Mouse (Mus musculus) mature B cell (primary cell): Measurements from ENCODE around the gene Cp.
"Not testable (repeated sequence)": the region's sequence is repeated elsewhere in the genome, so short reads cannot be mapped to it uniquely, and the experiment has no call there.

Source experiments
- in situ Hi-C: fragments of 300-500 bp; cut with MboI; formaldehyde crosslinking; loops from 2 replicates; pipeline ENCODE4 v1.14.3; 2019

The Cp gene

DNA sequence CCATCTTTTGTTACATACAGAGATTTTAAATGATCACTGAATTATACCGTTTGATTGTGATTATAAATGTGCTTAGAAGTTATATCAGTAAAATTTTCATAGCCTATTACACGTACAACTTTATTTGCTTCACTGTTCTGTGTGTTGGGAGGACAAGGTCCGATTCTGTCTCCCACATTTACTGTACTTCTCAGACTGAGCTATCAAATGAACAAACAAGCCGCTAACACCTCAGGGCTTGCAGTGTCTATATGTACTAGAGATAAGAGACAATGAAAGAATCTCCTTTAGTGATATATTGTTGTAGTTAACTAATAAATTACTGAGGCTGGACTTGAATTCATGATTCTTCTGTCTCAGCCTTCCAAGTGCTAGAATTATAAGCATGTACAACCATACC, 50.4 kb downstream of the Cp start:
- in situ Hi-C loops, result no loop called here

DNA sequence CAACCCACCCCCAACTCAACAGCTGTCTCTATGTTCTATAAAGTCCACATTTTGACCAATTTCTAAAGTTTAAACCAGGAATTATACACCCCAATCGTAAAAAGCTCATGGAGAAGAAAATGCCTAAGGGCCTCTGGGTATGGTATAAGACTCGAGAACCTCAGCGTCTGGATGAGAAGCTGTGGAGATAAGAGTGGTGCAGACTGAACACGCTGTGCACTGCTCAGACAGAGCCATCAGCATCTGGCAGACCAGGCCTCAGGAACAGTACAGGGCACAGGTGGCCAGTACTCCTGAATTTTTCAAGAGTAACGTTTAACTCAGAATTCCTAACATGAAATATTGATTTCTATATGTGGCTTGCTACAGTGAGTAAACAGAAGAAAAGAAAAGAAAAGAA, 50.9 kb downstream of the Cp start:
- in situ Hi-C loops, result no loop called here

DNA sequence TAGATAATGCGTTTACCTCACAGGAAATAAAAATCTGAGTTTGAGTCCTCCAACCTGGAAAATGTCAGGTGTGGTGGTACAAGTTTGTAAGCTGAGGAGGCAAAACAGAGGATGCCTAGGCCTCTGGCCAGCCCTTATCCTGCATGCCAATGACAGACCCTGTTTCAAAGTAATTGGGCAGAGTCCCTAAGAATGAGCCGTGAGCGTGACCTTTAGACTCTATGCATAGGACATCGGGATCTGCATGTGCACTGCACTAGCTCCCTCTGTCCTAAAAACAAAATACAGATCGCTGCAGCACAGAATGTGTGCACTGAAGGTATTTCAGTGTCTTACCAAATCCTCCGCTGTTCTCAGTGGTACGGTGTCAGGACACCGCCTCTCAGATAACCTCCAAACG, 53.6 kb downstream of the Cp start:
- in situ Hi-C loops, result no loop called here

DNA sequence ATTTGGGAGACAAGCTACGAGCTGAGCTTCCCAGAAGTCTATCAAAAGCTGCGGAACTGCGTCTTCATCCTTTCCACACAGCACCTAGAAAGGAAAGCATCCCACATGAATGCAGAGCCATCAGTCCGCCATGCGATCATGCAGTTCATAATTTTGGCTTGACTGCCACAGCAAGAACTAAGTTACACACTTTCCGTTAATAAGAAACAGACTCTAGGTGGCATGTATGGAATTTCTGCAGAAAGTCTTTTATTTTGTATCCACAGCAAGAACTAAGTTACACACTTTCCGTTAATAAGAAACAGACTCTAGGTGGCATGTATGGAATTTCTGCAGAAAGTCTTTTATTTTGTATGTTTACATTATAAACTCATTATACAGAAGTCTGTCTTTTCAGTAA, 54.1 kb downstream of the Cp start:
- in situ Hi-C loops, result not testable (repeated sequence)

DNA sequence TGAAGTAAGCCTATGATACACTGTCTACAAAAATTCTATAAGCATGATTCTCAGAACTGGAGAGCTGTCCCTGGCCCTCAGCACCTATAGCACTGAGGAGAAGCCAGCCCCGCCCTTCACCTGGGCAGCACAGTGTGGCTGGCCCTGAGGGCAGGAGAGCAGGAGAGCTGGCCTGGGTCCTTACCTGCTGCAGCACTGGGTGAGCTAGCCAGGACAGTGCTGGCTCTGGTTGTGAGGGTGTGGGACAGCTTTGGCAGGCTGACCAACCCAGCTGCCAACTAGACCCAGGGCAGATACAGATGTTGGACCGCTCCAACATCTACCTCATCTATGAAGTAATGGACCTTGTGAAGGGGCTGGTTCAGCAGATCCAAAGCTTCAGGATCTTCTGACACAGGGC, 57.6 kb downstream of the Cp start:
- in situ Hi-C loops, result no loop called here

DNA sequence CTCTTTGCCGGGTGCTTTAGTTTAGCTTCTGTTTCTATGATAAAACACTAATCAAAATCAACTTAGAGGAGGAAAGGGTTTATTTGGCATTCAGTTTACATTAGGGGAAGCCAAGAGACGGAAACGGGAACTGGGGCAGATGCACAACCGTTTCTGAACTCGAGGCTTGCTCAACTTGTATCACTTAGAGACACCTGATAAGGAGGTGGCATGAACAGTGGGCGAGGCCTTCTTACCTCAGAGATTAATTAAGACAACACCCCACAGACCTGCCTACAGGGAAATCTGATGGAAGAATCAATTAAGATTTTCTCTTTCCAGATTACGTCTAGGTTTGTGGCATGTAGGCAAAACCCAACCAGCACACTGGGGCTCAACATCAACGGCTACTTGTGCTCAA, 61.2 kb downstream of the Cp start:
- in situ Hi-C loops, result no loop called here

DNA sequence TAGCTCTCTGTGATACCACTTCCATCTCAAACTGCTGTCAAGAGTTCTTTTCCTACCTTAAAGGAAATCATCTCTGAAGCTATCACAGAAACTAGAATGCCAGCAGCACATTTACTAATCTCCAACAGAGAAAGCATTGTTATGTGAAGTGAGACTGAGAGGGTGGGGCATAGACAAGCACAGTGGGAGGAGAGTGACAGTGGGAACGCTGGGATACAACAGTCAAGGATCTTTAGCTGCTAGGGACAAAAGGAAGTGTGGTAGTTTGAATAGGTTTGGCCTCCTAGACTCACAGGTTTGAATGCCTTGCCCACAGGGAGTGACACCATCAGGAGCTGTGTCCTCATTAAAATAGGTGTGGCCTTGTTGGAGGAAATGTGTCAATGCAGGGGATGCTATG, 67.0 kb downstream of the Cp start:
- in situ Hi-C loops, result no loop called here

DNA sequence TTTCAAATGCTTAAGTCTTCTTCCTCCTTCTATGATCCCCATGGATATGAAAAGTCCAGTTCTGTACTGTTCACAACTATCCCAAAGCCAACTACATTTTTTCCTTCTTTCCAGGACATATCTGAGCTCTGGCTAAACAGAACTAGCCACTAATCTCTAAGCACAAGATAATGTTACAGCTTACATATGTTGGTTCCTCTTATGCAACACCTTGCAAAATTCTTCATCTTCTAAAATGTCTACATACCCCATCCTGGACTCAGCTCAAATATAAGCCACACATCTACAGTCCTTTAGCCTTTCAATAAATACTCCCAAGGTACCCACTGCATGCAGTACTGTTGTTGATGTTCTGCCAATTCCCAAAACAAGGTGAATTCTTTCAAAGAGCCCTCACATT, 69.6 kb downstream of the Cp start:
- in situ Hi-C loops, result no loop called here

DNA sequence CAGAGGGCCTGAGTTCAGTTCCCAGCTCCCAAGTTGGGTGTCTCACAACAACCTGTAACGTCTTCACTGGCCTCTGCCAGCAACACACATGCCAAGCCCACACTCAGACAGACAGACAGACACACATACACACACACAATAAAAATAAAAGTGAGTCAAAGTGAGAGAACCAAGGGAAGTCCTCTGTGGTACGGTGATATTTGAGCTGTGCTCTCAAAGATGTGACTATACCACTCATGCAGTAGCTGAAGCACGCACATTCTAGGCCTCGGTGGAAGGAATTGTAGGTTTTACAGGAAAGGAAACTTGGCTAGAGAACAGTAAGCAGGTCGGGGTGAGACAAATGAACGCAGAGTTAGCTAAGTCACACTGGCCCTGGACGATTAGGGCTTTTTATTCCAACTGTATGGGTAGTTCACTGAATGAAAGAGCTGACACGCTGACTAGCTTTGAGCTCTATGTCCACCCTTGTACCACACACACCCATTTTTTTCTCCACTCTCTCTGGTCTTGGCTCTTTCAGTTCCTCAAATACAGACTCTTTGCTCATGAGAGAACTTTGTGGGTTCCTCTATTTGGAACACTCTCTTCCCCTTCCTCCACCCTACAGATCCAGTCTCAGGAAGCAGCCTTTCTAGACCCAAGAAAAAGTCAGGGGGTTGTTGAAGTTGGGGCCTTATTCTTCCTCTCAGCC, 70.3 kb downstream of the Cp start:
- in situ Hi-C loops, result no loop called here

DNA sequence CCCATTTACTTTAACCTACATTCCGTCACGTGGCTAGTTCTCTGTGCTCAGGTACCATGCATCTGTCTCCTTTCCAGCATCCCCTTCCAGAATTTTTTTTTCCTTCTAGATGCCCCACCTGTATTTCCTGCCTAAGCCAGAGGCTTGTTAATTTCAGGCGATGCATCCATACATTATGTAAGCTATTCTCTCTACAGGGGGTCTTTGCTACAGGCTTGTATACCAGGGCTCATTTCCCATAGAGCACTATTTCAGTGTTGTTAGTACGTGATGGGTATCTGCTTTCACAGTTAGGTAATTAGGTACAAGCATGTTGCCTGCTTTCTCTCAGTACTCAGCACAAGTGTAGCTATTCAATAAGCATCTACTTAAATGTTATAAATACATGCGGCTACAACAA, 70.9 kb downstream of the Cp start:
- in situ Hi-C loops, result no loop called here

DNA sequence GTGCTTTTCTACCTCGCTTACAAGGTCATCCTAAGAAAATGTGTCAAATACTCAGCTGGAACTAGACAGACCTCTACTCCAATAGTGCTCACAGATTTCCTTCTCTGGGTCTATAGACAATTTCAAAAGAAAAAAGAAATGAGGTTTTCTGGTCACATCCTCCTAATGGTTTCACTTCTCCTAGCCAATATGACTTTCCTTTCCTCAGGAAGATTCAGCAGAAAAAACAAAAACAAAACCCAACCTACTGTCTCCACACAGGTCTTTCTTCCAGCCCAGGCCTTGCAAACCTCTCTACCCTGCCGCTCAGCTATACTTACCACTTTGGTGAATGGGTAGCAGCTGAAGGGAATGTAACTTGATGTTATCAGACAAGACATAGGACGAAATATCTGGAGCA, 71.8 kb downstream of the Cp start:
- in situ Hi-C loops, result no loop called here

DNA sequence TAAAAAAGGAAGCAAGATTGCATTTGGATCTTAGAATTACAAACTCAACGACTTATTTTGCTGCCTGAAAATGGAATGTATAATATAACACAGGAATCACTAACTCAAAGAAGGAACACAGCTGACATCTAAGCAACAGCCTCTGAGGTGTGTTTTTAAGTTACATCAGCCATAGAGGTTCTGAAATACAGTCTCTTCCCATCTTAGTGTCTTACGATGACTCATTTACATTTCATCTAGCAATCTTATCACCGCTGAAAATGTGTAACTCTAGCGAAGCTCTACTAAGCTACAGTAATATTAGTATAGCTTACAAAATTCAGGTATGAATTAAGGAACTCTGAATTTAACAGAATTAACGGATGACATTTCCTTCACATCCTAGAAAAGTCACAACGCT, 74.0 kb downstream of the Cp start:
- in situ Hi-C loops, result no loop called here

DNA sequence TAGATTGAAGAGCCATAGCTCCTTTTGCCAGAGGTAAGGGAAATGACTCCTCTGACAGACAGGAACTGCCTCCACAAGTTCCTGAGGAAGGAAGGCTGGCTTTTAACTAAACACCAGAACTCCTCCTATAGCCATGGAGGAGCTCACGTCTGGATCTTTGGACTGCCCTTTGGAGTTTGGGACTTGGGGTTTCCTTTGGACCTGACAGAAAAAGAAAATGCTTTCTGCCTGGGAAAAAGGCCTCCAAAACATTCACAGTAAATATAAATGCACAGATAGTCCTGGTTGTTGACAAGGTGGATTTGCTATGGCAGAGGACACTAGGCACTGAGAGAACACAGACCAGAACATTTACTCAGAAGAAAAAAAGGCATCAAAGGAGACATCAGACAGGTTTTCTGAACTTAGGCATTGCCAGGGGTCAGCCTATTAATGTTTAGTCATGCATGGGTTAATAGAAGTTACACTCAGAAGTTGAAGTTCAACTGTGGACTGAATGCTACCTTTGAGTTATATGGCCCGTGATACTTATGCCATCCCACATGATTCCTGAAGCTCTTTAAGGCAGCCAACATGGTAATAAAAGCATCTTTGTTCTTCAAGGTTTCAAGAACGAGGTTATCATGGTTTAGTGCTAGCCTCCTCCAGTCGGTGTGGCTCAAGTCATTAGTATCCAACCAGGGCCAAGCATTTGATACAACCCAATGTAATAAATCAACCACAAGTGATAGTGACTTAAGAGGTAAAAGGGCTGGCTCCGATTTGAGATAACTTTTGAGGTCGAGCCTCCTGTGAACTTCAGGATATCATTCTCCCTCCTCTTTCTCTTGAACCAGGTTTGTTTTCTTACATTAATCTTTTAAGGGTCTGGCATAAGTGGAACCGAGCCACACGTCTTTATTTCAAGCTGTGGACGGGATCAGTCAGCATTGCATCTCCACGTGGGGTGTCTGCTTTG, 77.2 kb downstream of the Cp start:
- in situ Hi-C loops, result no loop called here

DNA sequence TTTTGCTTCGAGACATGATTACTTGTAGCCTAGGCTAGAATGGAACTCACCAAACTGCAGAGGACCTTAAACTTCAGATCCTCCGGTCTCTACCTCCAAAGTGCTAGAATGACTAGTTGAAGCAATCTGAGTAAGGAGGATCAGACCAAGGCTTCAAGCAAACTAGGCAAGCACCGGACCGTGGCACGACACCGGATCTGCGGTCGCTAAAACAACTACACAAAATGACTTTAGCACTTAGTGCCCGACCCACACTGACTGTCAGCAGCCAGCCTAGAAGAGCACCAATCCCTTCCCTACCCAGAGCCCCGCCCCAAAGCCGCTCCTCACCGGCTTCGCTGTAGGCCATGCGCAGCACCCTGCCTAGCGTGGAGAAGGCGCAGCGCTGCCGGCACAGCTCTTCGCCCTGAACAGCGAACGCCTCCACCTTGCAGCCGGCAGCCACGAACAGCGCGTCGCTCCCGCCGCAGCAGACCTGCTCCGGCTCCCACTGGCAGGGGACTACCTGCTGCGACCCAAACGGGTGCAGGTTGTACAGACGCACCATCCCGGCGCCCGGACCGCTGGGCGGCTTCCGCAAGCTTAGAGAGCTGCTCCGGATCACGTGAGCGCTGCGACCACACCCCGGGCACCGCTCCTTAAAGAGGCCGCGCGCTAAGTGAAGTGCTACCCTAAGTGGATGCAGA, 78.0 kb downstream of the Cp start, which contains the start of gene Hps3:
Gene Hps3 (minus strand): TSS at position 597 of the 686 bp plus-strand sequence.
- in situ Hi-C loops, result no loop called here

DNA sequence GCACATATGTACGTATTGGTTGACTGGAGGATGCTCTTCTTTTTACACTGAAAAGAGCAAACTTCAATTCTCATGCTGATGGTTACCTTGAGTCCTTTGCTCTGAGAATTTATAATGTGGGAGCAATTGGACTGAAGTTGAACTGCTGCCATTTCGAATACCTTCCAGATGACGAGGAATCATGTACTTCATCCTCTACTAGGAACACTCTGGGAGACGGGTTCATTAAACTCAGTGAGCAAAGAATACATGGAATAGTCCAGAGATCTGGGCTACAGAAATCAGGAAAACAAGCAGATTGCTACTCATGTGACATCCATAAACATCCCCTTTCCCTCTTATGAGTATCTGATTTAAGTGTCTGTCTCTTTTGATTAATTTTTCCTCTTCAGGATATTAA, 79.2 kb downstream of the Cp start:
- in situ Hi-C loops, result no loop called here

DNA sequence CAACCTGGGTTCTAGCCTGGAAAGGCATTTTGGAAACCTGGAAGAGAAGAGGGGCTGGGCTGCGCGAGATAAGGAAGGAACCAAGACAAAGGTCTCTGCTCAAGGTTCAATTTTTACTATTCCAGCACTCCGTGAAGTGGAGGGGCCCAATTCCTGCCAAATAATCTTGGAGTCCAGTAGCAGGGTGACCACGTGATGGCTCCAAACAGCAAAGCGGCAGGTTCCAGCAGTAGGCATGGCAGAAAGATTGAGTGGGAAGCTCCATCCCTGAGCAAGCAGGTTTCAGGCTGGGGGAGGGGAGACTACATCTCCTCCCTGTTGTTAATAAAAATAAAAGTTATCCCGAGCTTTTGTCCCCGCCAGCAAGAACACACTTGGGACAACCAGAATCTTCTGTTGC, 84.6 kb downstream of the Cp start:
- in situ Hi-C loops, result not testable (repeated sequence)

DNA sequence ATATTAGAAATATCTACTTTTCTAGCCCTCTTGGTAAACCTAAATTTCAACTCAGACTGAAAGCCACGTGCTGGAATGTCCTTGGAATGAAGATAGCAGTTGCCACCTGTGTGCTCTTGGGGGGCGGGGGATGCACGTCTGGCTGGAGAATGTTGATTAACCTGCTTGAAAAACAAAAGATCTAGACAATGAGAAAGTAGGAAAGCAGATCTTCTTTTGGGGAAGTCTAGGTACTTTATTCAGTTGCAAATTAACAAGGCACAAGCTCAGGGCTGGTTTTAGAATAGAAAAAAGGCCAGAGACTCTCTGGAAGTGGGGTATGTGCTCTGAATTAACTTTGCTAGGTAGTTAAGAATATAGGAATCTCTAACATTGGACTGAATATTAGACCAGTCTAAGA, 87.9 kb downstream of the Cp start:
- in situ Hi-C loops, result not testable (repeated sequence)

DNA sequence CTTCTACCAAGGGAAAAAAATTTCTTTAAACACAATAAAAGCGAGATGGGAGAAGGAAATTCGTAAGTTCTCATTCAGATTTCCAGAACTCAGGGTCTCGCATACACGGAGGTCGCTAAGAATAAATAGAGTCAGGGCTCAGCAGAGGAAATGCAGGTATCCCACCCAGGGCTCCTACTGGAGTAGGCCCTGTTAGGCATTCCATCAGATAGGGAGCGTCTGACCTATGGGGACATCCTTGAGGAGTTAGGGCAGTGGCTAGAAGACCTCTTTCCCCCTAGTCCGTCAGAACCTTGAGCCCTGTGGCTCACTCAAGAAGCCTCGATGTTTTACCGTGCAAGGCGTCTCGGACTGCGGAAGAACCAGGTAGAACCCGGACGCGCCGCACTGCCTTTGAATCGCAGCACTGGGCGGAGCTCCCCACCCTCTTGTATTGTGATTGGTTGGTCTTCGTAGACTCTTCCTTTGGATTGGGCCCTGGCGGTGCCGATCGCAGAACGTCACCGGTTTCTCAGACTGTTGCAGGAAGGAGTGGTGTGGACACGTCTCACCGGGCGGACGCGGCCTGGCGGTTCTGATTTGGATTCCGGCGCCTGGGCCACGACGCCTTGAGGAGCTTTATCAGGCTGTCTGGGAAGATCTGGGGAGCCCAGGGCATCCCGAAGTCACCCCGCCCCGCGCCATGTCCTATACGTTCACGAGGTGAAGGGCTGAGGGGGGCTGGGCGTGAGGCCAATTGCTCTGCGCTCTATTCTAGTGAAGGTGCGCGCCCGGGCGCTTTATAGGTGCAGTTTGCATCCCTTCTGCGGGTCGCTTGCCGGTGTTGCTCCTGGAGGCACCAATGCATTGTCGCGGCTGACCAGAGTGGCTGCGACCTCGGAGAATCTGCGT, 100.7 kb downstream of the Cp start, which contains the start of gene Hltf:
Gene Hltf (plus strand): TSS at position 506 of the 891 bp plus-strand sequence.
- in situ Hi-C loops, result no loop called here

DNA sequence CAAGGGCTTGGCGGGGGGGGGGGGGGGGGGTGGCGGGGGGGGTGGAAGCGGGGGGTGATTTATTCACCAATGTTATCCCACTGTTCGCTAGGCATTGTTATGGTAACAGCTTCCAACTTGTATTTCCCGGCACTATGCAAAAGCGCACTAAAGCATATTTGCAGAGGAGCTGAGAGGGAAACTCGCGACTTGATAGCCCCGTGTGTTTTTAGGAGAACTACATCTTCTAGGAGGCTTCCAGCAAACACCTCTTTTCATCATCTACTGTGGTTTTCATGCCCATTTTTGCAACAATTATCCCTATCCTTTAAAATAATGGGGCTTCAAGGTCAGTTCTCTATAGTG, 101.3 kb downstream of the Cp start:
- in situ Hi-C loops, result no loop called here
